Mouse (Mus musculus): ENCODE measurements around the gene Dgki. TPM values are rescaled to one million over a fixed set of nuclear protein-coding genes. Genes with fewer than 3 reads are reported as not detected.

Gene Dgki
- polyA plus RNA-seq, 1 experiment from 2014 or later: 0.18 TPM

DNA sequence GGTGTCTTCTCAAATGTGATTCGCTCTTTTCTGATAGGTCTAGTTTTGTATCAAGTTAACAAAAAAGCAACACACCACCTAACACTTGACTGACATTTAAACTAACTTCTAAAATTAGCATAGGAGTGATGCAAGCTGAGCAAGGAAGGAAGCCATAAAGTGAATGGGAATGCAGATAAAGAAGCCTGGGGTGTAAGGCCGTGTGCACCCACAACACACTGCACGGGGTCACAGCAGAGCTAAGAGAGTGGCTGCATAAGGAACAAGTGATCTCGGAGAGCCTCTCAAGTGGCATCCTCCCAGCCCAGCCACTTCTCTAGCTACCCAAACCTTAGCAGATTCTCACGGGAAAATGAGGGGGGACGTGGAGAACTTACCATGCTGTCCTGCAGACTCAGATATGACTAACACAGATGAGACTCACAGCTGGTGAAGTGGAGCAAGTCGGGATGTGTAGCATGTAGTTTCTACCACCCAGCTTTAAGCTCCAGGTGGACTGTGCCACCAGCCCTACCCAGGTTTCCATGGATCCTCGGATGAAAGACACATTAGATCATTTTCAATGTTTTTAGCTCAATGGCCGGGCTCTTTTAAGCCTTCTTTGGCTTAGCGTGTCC is 38.6 kb downstream of the Dgki start:
- no peaks in the 10 kb centered on the region for H3K27me3 ChIP-seq (replicated peaks; ENCODE audit: control insufficient read depth, insufficient read depth, low read length)
- no peak overlapping the region for H3K9ac ChIP-seq (ENCODE audit: low read depth, low read length)
- H3K4me3 ChIP-seq (ENCODE audit: low read depth, low read length): no peak overlapping the region
- no peaks in the 10 kb centered on the region for H3K9me3 ChIP-seq (ENCODE audit: control insufficient read depth, low read length)
- H3K4me1 ChIP-seq (replicated peaks; ENCODE audit: control insufficient read depth, insufficient read depth, low read length): no peaks in the 10 kb centered on the region
- ATAC-seq (replicated peaks; ENCODE audit: low FRiP score) (no peak), DNase-seq (ENCODE audit: low spot score) (no peak)
- H3K27ac ChIP-seq (ENCODE audit: low read depth, low read length): no peak overlapping the region
- no peaks in the 10 kb centered on the region for H3K36me3 ChIP-seq (ENCODE audit: control insufficient read depth, insufficient read depth, low read length)
- 61% methylated on average over 10 of the region's 10 CpGs for whole genome bisulfite sequencing
- no peak overlapping the region for H3K4me2 ChIP-seq

DNA sequence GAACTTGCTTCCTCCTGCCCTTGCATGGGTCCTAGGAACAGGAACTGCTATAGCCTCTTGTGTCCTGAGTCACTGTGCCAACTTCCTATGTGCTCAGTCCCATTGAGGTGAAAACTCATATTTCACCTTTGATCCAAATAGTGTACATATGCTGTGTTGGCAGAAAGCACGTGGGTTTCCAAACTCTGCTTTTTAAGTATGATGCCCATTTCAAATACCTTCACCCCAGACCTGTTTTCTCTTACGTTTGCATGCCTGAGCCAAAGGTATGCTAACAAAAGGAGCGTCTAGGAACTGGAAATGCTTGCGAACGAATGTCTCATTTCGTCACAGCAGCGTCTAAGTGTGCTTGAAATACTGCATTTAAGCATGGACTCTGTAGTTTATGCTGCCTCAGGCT is 41.3 kb downstream of the Dgki start:
- H3K27ac ChIP-seq (ENCODE audit: low read depth, low read length): no peak overlapping the region
- H3K4me2 ChIP-seq: no peak overlapping the region

GRCm38 (mm10) chr6:37254144-37254543 is 45.8 kb downstream of the Dgki start:
- no peak overlapping the region for H3K4me3 ChIP-seq (ENCODE audit: low read depth, low read length)
- no peaks in the 10 kb centered on the region for H3K27me3 ChIP-seq (replicated peaks; ENCODE audit: control insufficient read depth, insufficient read depth, low read length)
- 70% methylated on average over 8 of the region's 8 CpGs for WGBS
- ATAC-seq (replicated peaks; ENCODE audit: low FRiP score) (no peak), DNase-seq (ENCODE audit: low spot score) (no peak)
- H3K9me3 ChIP-seq (ENCODE audit: control insufficient read depth, low read length): no peaks in the 10 kb centered on the region
- H3K27ac ChIP-seq (ENCODE audit: low read depth, low read length): no peak overlapping the region
- H3K36me3 ChIP-seq (ENCODE audit: control insufficient read depth, insufficient read depth, low read length): no peaks in the 10 kb centered on the region
- H3K9ac ChIP-seq (ENCODE audit: low read depth, low read length): no peak overlapping the region
- no peak overlapping the region for H3K4me2 ChIP-seq
- no peaks in the 10 kb centered on the region; the same call in 1 of the 2 replicates for H3K4me1 ChIP-seq (replicated peaks; ENCODE audit: control insufficient read depth, insufficient read depth, low read length)

More for the DNA sequence above, 41.3 kb downstream of the Dgki start:
- Histone ChIP-seq H3K4me1 (replicated peaks; ENCODE audit: control insufficient read depth, insufficient read depth, low read length) (no peaks in the 10 kb centered on the region; the same call in 1 of the 2 replicates), H3K9me3 (ENCODE audit: control insufficient read depth, low read length) (no peaks in the 10 kb centered on the region), H3K9ac (ENCODE audit: low read depth, low read length) (no peak overlapping the region), H3K27me3 (replicated peaks; ENCODE audit: control insufficient read depth, insufficient read depth, low read length) (no peaks in the 10 kb centered on the region), H3K36me3 (ENCODE audit: control insufficient read depth, insufficient read depth, low read length) (no peaks in the 10 kb centered on the region), H3K4me3 (ENCODE audit: low read depth, low read length) (no peak overlapping the region)
- WGBS: 83% methylated on average over 7 of the region's 7 CpGs
- ATAC-seq (replicated peaks; ENCODE audit: low FRiP score) (no peak), DNase-seq (ENCODE audit: low spot score) (no peak)

- DNase-seq (ENCODE audit: low spot score): no peak
- no peaks in the 10 kb centered on the region for H3K36me3 ChIP-seq (ENCODE audit: control insufficient read depth, insufficient read depth, low read length)
- no peak overlapping the region for H3K4me3 ChIP-seq (ENCODE audit: low read depth, low read length)
- no peak overlapping the region for H3K4me2 ChIP-seq
- no peaks in the 10 kb centered on the region for H3K9me3 ChIP-seq (ENCODE audit: control insufficient read depth, low read length)
- no peaks in the 10 kb centered on the region; the same call in 1 of the 2 replicates for H3K4me1 ChIP-seq (replicated peaks; ENCODE audit: control insufficient read depth, insufficient read depth, low read length)
- H3K9ac ChIP-seq (ENCODE audit: low read depth, low read length): no peak overlapping the region
- H3K27me3 ChIP-seq (replicated peaks; ENCODE audit: control insufficient read depth, insufficient read depth, low read length): no peaks in the 10 kb centered on the region
- no peak overlapping the region for H3K27ac ChIP-seq (ENCODE audit: low read depth, low read length)
- ATAC-seq (replicated peaks; ENCODE audit: low FRiP score): no peak
- 93% methylated on average over 4 of the region's 4 CpGs for WGBS
Measured at GRCm38 (mm10) chr6:37252536-37252935, 47.4 kb downstream of the Dgki start.

DNA sequence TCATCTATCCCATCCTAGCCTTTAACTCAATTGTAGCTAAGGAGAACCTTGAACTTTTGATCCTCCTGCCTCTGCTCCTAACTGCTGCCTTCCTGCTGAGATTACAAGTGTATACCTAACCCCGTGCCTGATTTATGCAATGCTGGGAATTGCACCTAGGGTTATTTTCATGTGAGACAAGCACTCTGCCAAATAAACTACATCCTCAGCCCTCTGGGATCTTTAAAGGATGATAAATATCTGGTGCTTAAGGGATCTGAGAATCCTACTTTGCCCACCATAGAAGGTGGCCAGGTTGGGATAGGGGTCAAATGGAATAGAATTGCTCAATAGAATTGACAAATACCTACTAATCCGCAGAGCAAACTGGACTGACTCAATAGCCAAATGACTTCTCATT is 49.3 kb downstream of the Dgki start:
- Histone ChIP-seq H3K9ac (ENCODE audit: low read depth, low read length) (no peak overlapping the region), H3K27ac (ENCODE audit: low read depth, low read length) (no peak overlapping the region), H3K36me3 (ENCODE audit: control insufficient read depth, insufficient read depth, low read length) (no peaks in the 10 kb centered on the region), H3K27me3 (replicated peaks; ENCODE audit: control insufficient read depth, insufficient read depth, low read length) (no peaks in the 10 kb centered on the region), H3K4me1 (replicated peaks; ENCODE audit: control insufficient read depth, insufficient read depth, low read length) (no peaks in the 10 kb centered on the region; the same call in 1 of the 2 replicates), H3K4me2 (no peak overlapping the region), H3K4me3 (ENCODE audit: low read depth, low read length) (no peak overlapping the region), H3K9me3 (ENCODE audit: control insufficient read depth, low read length) (no peaks in the 10 kb centered on the region)
- DNase-seq (ENCODE audit: low spot score): no peak
- ATAC-seq (replicated peaks; ENCODE audit: low FRiP score): no peak
- WGBS: 74% methylated on average over 2 of the region's 2 CpGs

GRCm38 (mm10) chr6:37245757-37246156 is 54.2 kb downstream of the Dgki start:
- ATAC-seq (replicated peaks; ENCODE audit: low FRiP score): no peak
- 83% methylated on average over 7 of the region's 7 CpGs for WGBS

DNA sequence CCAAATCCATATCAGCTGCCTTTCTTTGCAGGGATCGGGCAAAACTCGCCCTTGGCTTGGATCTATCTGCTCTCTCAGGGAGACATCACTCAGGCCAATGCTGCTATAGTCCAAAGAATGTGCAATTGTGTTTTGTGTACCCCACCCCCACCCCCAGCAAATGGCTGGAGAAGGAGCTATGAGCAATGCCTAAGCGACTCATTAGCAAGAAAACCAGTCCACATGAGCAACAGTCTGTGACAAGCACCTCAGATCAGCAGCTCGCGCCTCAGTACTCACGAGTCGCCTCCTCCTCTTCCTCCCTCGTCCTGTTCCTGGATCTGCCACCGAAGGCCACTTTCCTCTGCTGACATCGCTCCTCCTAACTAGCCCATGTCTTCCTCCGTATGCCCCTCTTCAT is 55.9 kb downstream of the Dgki start:
- Histone ChIP-seq H3K9me3 (ENCODE audit: control insufficient read depth, low read length) (no peaks in the 10 kb centered on the region), H3K4me1 (replicated peaks; ENCODE audit: control insufficient read depth, insufficient read depth, low read length) (no peaks in the 10 kb centered on the region), H3K9ac (ENCODE audit: low read depth, low read length) (no peak overlapping the region), H3K4me2 (no peak overlapping the region), H3K27me3 (replicated peaks; ENCODE audit: control insufficient read depth, insufficient read depth, low read length) (no peaks in the 10 kb centered on the region), H3K27ac (ENCODE audit: low read depth, low read length) (no peak overlapping the region), H3K36me3 (ENCODE audit: control insufficient read depth, insufficient read depth, low read length) (no peaks in the 10 kb centered on the region), H3K4me3 (ENCODE audit: low read depth, low read length) (no peak overlapping the region)
- 77% methylated on average over 11 of the region's 11 CpGs for WGBS
- ATAC-seq (replicated peaks; ENCODE audit: low FRiP score) (no peak), DNase-seq (ENCODE audit: low spot score) (no peak)

More at GRCm38 (mm10) chr6:37245757-37246156, 54.2 kb downstream of the Dgki start:
- H3K9ac ChIP-seq (ENCODE audit: low read depth, low read length): no peak overlapping the region
- no peaks in the 10 kb centered on the region for H3K9me3 ChIP-seq (ENCODE audit: control insufficient read depth, low read length)
- no peaks in the 10 kb centered on the region for H3K4me1 ChIP-seq (replicated peaks; ENCODE audit: control insufficient read depth, insufficient read depth, low read length)
- no peaks in the 10 kb centered on the region for H3K36me3 ChIP-seq (ENCODE audit: control insufficient read depth, insufficient read depth, low read length)
- no peak for DNase-seq (ENCODE audit: low spot score)
- no peak overlapping the region for H3K4me3 ChIP-seq (ENCODE audit: low read depth, low read length)
- H3K27me3 ChIP-seq (replicated peaks; ENCODE audit: control insufficient read depth, insufficient read depth, low read length): no peaks in the 10 kb centered on the region
- no peak overlapping the region for H3K4me2 ChIP-seq
- no peak overlapping the region for H3K27ac ChIP-seq (ENCODE audit: low read depth, low read length)

- Histone ChIP-seq H3K36me3 (ENCODE audit: control insufficient read depth, insufficient read depth, low read length) (no peaks in the 10 kb centered on the region), H3K27me3 (replicated peaks; ENCODE audit: control insufficient read depth, insufficient read depth, low read length) (no peaks in the 10 kb centered on the region), H3K4me2 (no peak overlapping the region), H3K27ac (ENCODE audit: low read depth, low read length) (no peak overlapping the region), H3K4me1 (replicated peaks; ENCODE audit: control insufficient read depth, insufficient read depth, low read length) (no peaks in the 10 kb centered on the region), H3K4me3 (ENCODE audit: low read depth, low read length) (no peak overlapping the region), H3K9me3 (ENCODE audit: control insufficient read depth, low read length) (no peaks in the 10 kb centered on the region), H3K9ac (ENCODE audit: low read depth, low read length) (no peak overlapping the region)
- 79% methylated on average over 5 of the region's 5 CpGs for WGBS
- ATAC-seq (replicated peaks; ENCODE audit: low FRiP score) (no peak), DNase-seq (ENCODE audit: low spot score) (no peak)
Measured at GRCm38 (mm10) chr6:37242769-37243121, 57.2 kb downstream of the Dgki start.

- 67% methylated on average over 6 of the region's 6 CpGs for WGBS
- H3K36me3 ChIP-seq (ENCODE audit: control insufficient read depth, insufficient read depth, low read length): no peaks in the 10 kb centered on the region
- no peak overlapping the region for H3K4me3 ChIP-seq (ENCODE audit: low read depth, low read length)
- no peaks in the 10 kb centered on the region for H3K9me3 ChIP-seq (ENCODE audit: control insufficient read depth, low read length)
- H3K9ac ChIP-seq (ENCODE audit: low read depth, low read length): no peak overlapping the region
- ATAC-seq (replicated peaks; ENCODE audit: low FRiP score) (no peak), DNase-seq (ENCODE audit: low spot score) (no peak)
- no peaks in the 10 kb centered on the region for H3K4me1 ChIP-seq (replicated peaks; ENCODE audit: control insufficient read depth, insufficient read depth, low read length)
- no peak overlapping the region for H3K4me2 ChIP-seq
- H3K27ac ChIP-seq (ENCODE audit: low read depth, low read length): no peak overlapping the region
- H3K27me3 ChIP-seq (replicated peaks; ENCODE audit: control insufficient read depth, insufficient read depth, low read length): no peaks in the 10 kb centered on the region
Measured at GRCm38 (mm10) chr6:37242100-37242768, 57.8 kb downstream of the Dgki start.
